Mouse (Mus musculus): ENCODE measurements around the gene Bzw2. TPM values are rescaled to one million over a fixed set of nuclear protein-coding genes. Genes with fewer than 3 reads are reported as not detected.

Bzw2 gene
- polyA plus RNA-seq, 1 experiment, result 36.7 TPM

DNA sequence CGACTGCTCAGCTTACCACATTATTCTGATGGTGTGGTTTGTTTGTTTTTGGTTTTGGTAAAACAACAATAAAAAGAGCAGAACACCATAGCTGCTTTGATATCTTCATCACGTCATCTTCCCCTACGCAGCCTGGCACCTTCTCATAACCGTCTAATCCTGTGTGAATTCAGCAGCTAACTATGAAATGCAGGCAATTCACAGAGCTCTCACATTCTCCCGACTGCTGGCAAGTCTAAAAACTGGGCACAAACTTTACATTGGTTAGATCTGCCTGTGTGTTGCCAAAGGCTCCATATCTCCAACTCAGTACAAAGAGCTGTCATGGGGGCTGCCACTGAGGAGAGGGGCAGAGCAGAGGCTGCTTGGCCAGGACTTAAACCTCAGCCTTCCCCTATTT, 47.4 kb downstream of the Bzw2 start:
- Histone ChIP-seq H3K27me3 (ENCODE audit: control insufficient read depth, insufficient read depth, low read length) (no peaks in the 10 kb centered on the region), H3K27ac (ENCODE audit: control insufficient read depth, insufficient read depth, low read length) (no peak overlapping the region), H3K36me3 (ENCODE audit: control insufficient read depth, insufficient read depth, low read length) (peaks cover 23% of the 10 kb centered on the region), H3K4me3 (ENCODE audit: control insufficient read depth, insufficient read depth, low read length) (no peak overlapping the region), H3K4me1 (replicated peaks; ENCODE audit: control insufficient read depth, insufficient read depth, low read length) (no peaks in the 10 kb centered on the region)
- no peak for DNase-seq
- TF ChIP-seq POLR2A (IDR thresholded peaks at IDR 0.05; ENCODE audit: control insufficient read depth, extremely low read depth, insufficient read depth, low read length, poor library complexity) (no peak), CTCF (IDR thresholded peaks at IDR 0.05; ENCODE audit: borderline replicate concordance, control insufficient read depth, extremely low read depth, insufficient read depth, low read length, poor library complexity) (no peak)
- 95% methylated on average over 5 of the region's 5 CpGs for WGBS

DNA sequence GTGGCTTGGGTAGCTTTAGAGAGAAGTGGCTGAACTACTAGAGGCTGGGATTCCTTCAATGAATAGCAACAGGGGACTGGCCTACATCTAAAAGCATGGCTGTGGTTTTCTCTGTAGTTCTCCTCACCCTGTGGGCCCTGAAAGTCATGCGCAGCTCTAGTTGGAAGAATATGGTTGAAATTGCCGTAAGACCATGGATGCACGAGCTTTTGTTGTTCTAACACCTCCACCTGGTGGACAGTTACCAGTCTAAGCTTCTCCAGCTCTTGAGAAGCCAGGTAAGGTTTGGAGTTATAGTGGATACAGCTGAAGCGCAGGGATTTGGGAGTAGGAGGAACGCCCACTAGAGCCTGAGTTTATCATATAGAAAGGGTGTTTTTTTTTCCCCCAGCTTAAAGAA, 49.4 kb downstream of the Bzw2 start:
- no peak for DNase-seq
- no peak overlapping the region for H3K27ac ChIP-seq (ENCODE audit: control insufficient read depth, insufficient read depth, low read length)
- no peak overlapping the region for H3K4me3 ChIP-seq (ENCODE audit: control insufficient read depth, insufficient read depth, low read length)
- peaks cover 25% of the 10 kb centered on the region for H3K36me3 ChIP-seq (ENCODE audit: control insufficient read depth, insufficient read depth, low read length)
- 93% methylated on average over 5 of the region's 5 CpGs for WGBS
- H3K4me1 ChIP-seq (replicated peaks; ENCODE audit: control insufficient read depth, insufficient read depth, low read length), result no peaks in the 10 kb centered on the region
- no peaks in the 10 kb centered on the region for H3K27me3 ChIP-seq (ENCODE audit: control insufficient read depth, insufficient read depth, low read length)
- TF ChIP-seq CTCF (IDR thresholded peaks at IDR 0.05; ENCODE audit: borderline replicate concordance, control insufficient read depth, extremely low read depth, insufficient read depth, low read length, poor library complexity) (no peak), POLR2A (IDR thresholded peaks at IDR 0.05; ENCODE audit: control insufficient read depth, extremely low read depth, insufficient read depth, low read length, poor library complexity) (no peak)

DNA sequence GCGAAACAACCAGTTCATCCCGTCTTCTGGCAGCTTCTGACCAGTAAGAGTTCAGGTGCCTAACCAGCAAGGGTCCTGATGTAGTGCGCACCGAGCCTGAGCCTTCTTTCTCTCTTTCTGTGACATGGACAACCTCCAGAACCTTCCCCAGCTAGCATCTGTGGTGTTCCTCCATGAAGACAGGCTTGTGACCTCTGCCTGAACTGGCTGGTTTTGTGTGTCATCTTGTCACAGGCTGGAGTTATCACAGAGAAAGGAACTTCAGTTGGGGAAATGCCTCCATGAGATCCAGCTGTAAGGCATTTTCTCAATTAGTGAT, 54.3 kb downstream of the Bzw2 start:
- H3K36me3 ChIP-seq (ENCODE audit: control insufficient read depth, insufficient read depth, low read length), result peaks cover 29% of the 10 kb centered on the region
- WGBS, result 95% methylated on average over 4 of the region's 4 CpGs
- no peak overlapping the region for H3K4me3 ChIP-seq (ENCODE audit: control insufficient read depth, insufficient read depth, low read length)
- no peak for TF ChIP-seq CTCF (IDR thresholded peaks at IDR 0.05; ENCODE audit: borderline replicate concordance, control insufficient read depth, extremely low read depth, insufficient read depth, low read length, poor library complexity)
- TF ChIP-seq POLR2A (IDR thresholded peaks at IDR 0.05; ENCODE audit: control insufficient read depth, extremely low read depth, insufficient read depth, low read length, poor library complexity), result no peak
- H3K27ac ChIP-seq (ENCODE audit: control insufficient read depth, insufficient read depth, low read length), result no peak overlapping the region
- no peaks in the 10 kb centered on the region for H3K27me3 ChIP-seq (ENCODE audit: control insufficient read depth, insufficient read depth, low read length)
- no peak for DNase-seq
- no peaks in the 10 kb centered on the region for H3K4me1 ChIP-seq (replicated peaks; ENCODE audit: control insufficient read depth, insufficient read depth, low read length)

DNA sequence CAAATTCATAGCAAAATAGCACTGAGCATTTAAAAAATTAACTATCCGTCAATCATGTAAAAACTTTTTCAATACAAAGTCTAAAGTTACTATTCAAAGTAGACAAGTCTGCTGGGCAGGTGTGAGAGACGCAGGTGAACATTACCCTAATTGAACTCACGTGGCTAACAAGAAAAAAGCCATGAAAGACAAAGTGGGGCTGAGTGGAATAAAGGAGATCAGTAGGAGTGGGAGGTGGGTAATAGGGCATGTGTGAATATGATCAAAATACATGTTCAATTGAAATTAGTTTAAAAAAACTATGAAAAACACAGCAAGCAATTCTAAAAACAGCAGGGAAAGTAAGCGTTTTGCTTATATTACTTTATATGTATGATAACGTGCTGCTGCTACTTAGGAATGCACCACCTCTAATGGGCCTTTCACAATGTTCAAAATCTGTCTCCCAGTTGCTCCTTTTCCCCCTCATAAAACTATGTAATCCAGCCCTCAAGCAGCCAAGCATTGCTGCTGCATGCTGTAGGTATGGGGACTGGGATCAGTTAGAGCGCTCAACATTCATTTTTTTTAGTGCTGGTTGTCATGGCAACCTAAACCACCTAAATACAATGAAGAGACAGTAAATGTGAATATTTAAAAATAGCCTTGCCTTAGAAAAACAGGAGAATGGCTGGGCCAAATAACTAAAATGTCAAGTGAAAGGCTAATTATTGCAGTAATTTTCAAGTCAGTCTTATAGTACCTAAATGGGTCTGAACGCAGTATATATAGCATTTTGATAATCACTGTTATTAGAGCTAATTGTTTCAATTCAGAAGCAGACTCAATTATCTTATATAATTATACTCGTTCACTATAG, 54.9 kb downstream of the Bzw2 start:
- WGBS, result 96% methylated on average over 8 of the region's 8 CpGs
- TF ChIP-seq CTCF (IDR thresholded peaks at IDR 0.05; ENCODE audit: borderline replicate concordance, control insufficient read depth, extremely low read depth, insufficient read depth, low read length, poor library complexity) (no peak), POLR2A (IDR thresholded peaks at IDR 0.05; ENCODE audit: control insufficient read depth, extremely low read depth, insufficient read depth, low read length, poor library complexity) (no peak)
- Histone ChIP-seq H3K4me1 (replicated peaks; ENCODE audit: control insufficient read depth, insufficient read depth, low read length) (no peaks in the 10 kb centered on the region), H3K27ac (ENCODE audit: control insufficient read depth, insufficient read depth, low read length) (no peak overlapping the region), H3K4me3 (ENCODE audit: control insufficient read depth, insufficient read depth, low read length) (no peak overlapping the region), H3K36me3 (ENCODE audit: control insufficient read depth, insufficient read depth, low read length) (peaks cover 25% of the 10 kb centered on the region), H3K27me3 (ENCODE audit: control insufficient read depth, insufficient read depth, low read length) (no peaks in the 10 kb centered on the region)
- no peak for DNase-seq

DNA sequence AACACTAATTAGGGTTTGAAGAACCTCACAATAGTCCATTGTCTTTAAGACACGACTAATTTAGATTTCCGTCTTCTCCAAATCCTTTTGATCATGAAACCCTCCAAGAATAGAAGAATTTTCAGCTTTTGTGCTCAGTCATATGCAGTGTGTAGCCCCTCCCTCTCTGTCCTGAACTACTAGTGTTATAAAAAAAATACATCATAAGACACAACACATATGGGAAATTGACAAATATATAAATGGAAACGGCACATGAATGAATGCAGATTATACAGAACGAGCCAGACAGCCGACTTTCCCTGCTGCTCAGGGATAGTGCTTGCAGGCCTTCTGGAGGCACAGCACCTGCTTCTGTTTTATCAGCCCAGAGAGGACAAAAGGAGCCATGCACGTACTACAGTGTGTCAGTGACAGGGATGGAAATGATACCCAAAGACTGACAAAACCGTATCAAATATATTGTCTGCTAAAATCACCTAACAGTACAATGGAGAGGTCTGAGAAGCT, 62.5 kb downstream of the Bzw2 start:
- no peak for DNase-seq
- TF ChIP-seq CTCF (IDR thresholded peaks at IDR 0.05; ENCODE audit: borderline replicate concordance, control insufficient read depth, extremely low read depth, insufficient read depth, low read length, poor library complexity), result no peak
- TF ChIP-seq POLR2A (IDR thresholded peaks at IDR 0.05; ENCODE audit: control insufficient read depth, extremely low read depth, insufficient read depth, low read length, poor library complexity), result no peak
- no peaks in the 10 kb centered on the region for H3K27me3 ChIP-seq (ENCODE audit: control insufficient read depth, insufficient read depth, low read length)
- no peak overlapping the region for H3K27ac ChIP-seq (ENCODE audit: control insufficient read depth, insufficient read depth, low read length)
- H3K36me3 ChIP-seq (ENCODE audit: control insufficient read depth, insufficient read depth, low read length), result peaks cover 19% of the 10 kb centered on the region
- H3K4me1 ChIP-seq (replicated peaks; ENCODE audit: control insufficient read depth, insufficient read depth, low read length), result no peaks in the 10 kb centered on the region
- H3K4me3 ChIP-seq (ENCODE audit: control insufficient read depth, insufficient read depth, low read length), result no peak overlapping the region
- 97% methylated on average over 7 of the region's 7 CpGs for WGBS

DNA sequence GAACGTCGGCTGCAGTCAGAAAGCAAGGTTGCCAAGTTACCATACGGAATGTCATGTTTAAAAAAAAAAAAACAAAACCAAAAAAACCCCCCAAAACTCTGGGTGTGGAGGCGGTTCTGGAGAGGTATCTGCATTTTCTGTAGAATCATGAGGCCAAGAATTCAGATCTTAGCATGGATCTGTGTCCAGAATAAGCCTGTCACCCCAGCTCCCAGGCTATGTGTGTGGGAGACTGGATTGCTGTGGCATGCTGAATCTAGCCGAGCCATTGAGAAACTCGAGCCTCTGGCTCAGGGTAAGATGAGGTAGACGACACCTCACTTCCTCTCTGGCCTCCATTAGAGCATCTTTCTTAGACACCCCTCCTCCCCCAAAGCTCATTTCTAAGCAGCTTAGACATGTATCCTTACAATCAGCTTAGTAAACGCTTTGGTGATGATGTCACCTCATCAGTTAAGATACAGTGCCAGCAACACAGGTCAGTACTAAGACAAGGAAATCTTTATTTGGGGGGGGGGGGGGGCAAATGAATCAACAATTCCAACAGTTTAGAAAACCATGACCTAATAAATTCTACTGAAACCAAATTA, 64.7 kb downstream of the Bzw2 start:
- TF ChIP-seq POLR2A (IDR thresholded peaks at IDR 0.05; ENCODE audit: control insufficient read depth, extremely low read depth, insufficient read depth, low read length, poor library complexity) (no peak), CTCF (IDR thresholded peaks at IDR 0.05; ENCODE audit: borderline replicate concordance, control insufficient read depth, extremely low read depth, insufficient read depth, low read length, poor library complexity) (no peak)
- H3K4me3 ChIP-seq (ENCODE audit: control insufficient read depth, insufficient read depth, low read length), result no peak overlapping the region
- 94% methylated on average over 8 of the region's 8 CpGs for WGBS
- peaks cover 19% of the 10 kb centered on the region for H3K36me3 ChIP-seq (ENCODE audit: control insufficient read depth, insufficient read depth, low read length)
- no peak for DNase-seq
- no peak overlapping the region for H3K27ac ChIP-seq (ENCODE audit: control insufficient read depth, insufficient read depth, low read length)
- H3K4me1 ChIP-seq (replicated peaks; ENCODE audit: control insufficient read depth, insufficient read depth, low read length), result no peaks in the 10 kb centered on the region
- no peaks in the 10 kb centered on the region for H3K27me3 ChIP-seq (ENCODE audit: control insufficient read depth, insufficient read depth, low read length)
